Mouse (Mus musculus) 3T3-L1 (cell line): ENCODE results near the gene P2ry14.

Source experiments
- DNase-seq: peaks from one replicate; pipeline ENCODE4 v3.0.0-alpha.2; 2015; ENCODE audit warnings: low read depth, low spot score

Gene P2ry14

DNA sequence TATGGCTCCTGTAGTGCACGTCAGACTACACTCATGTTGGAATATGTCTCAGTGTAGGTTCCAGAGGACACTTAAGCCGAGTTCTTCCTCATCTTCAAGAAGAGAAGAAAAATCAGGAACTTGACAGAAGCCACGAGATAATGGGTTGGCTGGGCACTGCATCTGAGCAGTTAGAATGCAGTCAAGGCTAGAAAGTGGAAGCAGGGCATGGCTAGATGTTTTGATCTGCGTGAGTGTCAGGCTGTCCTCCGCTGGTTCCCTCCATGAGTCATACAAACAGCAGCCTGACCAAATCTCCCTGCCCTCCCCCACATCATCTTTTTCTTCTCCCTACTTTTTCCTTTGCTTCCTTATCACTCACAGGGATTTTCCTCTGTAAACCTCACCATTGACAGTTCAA, at the start of gene P2ry14:
TSS of gene P2ry14 (minus strand) at position 195 of the 400 bp plus-strand sequence.
- peak; percentile 39 for DNase-seq

DNA sequence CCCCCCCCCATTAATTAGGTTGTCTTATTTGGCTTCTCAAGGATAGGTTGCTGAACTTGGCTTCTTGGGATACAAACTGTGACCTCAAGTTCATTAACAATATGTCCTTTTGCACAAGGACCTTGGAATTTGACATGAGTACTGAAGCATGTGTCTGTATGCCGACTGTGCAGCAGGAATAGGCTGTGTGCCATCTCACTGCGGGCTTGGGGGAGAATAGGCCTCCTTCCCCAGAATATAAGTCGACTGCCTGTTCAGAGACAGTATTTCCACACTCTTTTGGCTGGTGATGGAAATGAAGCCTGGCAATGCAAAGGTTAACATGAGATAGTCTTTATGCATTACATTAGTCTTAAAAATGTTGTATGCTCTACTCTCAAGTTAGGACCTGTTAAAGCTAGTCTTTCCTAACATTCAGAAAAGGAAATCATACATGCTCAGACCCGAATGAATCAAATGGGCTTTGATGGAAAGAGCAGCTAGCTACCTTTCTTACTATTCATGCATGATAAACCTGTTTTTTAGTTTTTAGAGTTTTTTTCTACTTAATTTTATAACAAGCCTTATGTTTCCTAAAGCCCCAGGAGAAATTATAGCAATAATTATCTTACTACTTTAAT, 44.0 kb upstream of the P2ry14 start:
- no peak for DNase-seq

DNA sequence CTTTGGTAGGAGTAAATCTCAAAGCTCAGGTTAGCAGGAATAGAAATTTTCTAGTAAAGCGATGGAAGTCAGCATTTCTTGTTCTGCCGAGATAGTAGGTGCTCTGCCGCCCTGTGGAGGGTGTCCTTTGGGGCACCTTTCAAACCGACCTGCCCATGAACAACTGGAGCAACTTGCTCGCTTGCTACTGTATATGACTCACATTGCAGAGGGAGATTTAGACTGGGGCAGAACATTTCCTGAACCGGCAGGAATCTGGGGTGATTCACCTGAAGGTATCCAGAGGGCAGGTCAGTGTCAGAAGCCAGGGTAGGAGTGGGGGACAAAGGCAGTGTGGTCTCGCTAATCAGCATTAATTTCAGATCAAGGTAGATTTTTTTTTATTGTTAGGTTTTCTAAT, 41.5 kb upstream of the P2ry14 start, which contains the start of gene Gpr87:
TSS of gene Gpr87 (minus strand) at position 167 of the 400 bp plus-strand sequence.
- DNase-seq, result no peak

DNA sequence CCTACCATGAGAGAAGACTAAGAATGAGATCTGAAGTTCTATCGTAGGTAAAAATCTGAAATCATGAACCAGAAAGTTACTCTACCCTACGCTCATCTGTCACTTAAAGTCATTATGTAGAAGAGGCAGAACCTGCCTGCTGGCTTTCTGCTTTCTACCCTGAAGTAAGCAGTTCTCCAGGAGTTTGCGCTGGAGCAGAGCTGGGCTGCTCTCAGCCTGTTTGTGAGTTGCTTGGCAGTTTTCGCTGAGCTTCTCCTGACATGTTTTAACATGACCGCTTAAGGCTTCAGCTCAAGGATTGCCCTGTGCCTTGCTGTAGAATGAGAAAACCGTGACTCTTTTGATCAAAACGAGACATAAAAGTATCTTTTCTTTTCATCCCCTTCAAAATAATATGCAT, 40.7 kb upstream of the P2ry14 start:
- DNase-seq, result no peak

DNA sequence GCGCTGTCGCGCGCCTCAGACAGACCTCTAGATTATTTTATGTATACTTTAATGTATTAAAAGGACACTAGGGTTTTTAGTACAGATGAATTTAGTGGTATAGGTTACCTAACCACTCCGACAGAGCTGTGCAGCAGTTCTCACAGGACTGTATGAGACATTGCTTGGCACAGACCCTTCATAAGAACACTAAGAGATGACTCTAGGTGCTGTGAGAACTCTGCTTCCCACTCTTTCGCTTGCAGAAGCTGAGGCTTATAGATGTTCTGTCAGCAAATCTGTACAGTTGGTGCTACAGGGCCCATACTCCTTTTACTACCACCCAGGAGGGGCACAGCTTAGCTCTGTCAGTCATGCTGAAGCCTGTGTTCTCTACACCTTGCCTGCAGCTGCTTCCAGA, 38.3 kb upstream of the P2ry14 start:
- no peak for DNase-seq

DNA sequence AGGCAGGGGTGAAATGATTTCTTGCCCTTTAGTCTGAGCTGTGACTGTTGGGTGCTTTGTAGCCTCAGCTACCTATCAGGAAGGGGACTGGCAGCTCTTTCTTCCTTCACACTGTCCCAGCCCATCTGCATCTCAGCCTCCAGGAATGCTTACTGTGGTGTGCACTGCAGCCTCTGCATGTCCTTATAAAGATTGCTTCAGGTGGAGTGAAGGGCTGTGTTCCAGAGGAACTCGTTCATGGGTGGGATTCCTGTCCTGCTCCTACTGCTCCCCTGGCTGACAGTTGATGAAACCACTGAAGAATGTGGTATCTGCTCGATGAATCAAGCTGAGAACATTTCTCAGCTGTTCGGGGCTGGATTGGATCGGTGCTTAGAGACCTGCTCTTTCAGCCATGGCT, 33.9 kb upstream of the P2ry14 start:
- DNase-seq, result no peak

DNA sequence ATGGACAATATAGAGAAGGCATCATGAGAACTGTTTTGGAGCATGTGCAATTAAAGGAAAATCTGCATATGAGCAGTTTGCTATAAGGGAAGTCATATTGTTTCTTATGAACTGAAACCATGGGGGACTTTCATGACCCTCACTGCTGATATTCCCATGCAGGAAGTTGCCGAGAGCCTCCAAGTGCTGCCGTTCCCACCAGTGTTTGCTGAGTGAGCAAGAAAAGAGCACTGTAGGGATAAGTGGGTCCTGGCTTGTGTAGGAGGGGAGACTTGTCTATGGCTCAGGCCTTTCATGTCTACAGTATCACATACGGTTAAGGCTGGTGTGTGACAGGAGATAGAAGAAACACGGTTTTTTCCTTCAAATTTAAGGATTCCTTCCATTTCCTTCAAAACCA, 32.2 kb upstream of the P2ry14 start:
- no peak for DNase-seq

DNA sequence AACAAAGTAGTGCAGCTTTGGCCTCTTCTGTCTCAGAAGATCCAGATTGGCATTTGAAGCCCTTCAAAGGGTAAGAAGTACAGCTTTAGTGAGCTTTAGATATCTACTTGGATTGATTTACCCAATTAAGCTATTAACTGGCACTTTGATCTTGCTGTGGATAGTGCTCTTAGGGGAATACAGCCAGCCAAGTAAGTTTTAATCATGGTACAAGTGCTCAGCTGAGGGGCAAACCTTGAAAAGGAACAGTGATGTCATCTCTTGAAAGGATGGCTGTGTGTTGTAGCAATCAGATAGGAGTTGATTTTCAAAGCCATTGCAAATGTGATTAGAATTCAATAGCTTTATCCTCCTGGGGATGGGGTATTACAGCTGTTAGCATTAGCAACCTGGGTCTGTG, 28.7 kb upstream of the P2ry14 start:
- DNase-seq, result no peak

DNA sequence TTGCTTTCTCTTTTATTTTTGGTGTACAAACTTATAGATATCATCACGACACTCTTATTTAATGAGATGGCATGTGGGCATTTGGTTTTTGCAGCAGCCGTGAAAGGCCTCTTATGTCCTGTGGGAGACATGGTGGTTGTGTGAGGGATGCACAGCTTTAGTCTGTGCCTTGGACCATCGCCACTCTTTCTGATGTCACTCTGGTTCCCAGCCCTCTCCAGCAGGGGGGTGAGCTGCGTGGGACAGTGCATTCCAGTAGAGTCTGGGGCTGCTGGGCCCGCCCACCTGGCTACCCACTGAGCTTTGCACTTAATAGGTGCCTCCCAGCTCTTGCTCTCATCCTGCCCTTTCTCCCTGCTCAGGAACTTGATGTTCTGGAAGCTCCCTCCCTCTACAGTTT, 27.7 kb upstream of the P2ry14 start:
- DNase-seq, result peak; percentile 32

DNA sequence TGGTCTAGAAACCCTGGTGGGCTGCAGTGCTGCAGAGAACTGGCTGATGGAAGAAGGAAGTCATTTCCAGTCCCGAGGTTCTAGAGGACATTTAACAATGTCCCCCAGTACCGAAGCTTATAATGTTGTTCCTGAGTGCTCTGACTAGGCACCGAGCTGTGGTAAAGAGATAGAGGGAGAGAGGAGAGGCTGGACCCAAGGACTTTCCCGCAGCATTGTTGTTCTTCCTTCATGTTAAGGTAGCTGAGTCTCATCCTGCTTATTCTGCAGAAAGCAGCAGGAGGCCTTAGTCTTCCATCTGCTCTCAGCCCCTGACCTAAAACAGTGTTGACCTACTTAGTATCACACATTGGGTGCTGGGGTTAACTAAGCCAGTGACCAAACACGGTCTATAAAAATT, 23.5 kb upstream of the P2ry14 start:
- no peak for DNase-seq

DNA sequence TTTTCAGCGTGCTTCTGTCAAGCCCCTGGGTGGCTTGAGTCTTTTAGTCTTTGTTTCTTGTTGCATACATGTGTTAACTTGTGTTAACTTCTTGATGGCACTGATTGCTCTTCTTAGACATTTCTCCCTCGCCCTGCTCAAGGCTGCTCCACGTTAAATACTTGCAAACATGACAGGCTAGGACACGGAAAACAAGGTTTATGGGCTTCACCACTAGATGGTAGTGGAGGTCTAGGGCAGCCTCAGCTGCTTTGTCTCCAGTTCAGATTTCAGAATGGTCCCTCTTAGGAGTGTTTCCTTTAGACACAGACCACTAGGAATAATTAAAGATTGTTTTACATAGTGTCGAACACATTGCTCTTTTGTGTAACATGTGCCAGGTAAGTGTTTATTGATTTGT, 21.8 kb upstream of the P2ry14 start:
- peak; percentile 85 for DNase-seq

DNA sequence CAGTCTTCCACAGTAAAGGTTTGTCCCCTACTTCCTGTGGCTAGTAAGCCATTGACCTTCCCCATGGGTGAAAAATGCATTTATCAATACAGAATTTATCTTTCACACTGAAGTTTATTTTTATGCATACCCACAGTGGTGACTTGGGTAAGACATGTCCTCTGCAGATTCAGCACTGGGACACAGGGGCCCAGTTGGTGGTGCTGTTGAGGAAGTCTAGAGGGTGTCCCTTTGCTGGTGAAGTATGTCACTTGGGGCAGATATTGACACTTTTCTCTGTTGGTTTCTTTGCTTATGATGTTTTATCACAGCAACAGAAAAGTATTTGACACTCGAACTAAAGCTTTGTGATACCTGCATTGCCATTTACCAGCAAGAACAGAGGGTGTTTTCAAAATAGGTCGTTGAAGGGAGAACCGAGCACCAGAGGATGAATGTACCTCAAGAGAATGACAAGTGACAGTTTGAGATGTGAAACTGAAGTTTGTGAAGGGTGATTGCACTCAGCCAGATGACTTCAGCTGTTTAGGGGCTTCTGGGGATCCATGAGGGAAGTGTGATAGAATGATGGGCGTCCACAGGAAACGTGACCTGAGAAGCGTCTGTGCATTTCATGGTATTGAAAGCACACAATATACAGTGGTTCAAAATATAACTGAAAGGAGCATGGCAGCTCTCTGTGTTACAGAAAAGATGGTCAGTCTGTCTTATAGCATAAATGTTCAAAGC, 21.2 kb upstream of the P2ry14 start:
- no peak for DNase-seq

DNA sequence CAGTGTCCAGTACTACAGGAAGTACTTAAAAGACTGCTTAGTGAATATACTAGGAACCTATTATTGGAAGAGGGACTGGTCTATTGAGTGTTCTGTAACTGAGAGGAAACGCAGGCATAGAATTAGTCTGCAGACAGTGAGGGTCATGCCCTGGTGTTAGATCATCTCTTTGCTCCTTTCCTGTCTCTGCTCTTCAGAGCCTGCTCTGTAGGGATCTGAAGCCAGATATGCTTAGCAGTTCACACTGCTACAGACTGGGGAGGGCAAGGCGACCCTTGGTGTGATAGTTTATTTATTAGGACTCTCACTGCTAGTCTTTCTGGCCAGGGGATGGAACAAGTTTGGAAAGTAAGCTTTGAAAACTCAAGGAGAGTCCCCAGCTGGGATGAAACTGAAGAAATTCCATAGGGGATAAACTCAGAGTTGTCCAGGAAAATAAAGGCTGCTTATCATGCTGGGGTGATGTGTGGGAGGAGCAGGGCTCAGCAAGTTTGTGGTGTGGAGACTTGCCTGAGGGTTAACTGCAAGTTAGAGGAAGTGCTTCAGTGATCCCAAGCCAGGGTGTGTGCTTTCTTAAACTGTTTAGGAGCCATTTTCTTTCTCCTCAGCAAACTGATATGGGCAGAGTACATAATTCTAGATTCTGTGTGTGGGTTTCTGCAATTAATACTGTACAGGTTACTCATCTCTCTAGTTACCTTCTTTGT, 16.7 kb upstream of the P2ry14 start:
- DNase-seq, result peak; percentile 84

DNA sequence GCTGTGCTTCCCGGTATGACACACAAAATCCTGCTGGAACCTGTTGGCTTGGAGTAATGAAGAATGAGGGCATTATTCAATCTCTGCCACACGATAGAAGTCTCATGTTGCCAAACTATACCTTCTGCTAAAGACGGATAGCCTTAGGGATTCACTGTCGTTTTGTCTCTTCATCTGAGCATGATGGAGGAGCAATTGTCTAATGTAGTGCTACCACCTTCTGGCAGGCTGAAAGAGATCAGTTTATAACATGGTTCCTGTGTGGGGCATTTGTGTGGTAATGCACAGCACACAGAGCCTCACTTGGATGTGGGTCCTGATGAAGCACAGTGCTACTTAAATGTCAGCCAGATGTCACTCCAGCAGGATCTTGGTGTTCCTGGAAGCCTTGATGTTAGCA, 15.8 kb upstream of the P2ry14 start:
- DNase-seq, result peak; percentile 35

DNA sequence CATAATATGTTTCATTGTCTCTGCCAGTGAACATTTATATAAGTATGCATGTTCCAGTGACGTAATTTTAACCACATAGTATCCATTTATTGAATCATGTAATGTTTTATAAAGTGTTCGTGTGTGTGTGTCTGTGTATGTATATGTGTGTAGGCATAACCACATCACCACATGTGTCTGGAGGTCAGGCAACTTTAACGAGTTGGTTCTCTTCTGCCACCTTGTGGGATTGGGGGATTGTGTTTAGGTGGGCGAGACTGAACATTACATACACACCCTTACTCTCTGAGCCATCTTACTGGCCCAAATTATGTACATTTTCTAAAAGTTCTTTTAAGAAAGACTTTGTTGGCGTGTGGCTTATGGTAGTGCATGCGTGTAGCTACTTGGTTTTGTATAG, 15.1 kb upstream of the P2ry14 start:
- DNase-seq, result peak; percentile 29

DNA sequence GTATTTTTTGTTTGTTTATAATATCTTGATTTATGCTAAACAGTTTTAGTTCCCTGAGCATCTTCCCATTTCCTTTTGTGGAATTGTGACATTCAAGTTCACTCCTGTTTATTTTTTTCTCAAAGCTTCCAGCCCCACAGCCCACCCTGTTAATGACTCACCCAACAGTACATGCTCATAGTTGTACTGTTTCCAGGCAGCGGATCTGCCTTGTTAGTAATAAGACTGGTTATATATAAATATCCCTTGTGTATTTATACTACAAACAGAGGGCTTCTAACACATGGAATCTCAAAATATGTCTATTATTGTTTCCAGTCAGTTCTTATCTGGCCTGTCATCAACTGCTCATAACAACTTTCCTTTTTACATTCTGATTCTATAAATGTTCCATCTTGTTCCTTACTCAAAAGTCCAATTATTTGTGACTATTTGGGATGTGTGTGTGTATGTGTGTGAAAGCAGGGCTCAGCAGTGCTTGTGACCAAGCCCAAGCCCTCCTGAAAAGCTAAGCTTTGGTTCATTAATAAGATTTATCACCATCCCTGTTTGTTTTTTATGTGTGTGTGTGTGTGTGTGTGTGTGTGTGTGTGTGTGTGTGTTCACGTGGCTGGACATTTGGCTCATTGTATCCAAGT, 14.1 kb upstream of the P2ry14 start:
- DNase-seq, result peak; percentile 70

DNA sequence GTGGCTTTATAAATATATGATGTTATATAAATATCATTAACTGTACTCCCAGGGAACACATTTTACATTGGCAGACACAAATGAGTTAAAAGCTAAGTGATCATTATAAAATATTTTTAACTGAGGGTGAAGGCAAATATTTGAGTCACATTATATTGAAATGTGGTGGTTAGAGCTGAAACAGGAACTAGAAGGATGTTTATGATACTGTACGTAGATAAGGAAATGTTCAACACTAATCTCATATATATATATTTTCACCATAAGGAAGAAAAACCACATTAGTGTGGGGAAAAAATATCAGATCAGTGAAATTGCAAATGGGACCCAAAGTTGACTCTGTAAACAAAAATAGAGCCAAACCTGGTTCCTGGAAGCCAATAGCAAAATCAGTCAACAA, 7.0 kb upstream of the P2ry14 start:
- no peak for DNase-seq

DNA sequence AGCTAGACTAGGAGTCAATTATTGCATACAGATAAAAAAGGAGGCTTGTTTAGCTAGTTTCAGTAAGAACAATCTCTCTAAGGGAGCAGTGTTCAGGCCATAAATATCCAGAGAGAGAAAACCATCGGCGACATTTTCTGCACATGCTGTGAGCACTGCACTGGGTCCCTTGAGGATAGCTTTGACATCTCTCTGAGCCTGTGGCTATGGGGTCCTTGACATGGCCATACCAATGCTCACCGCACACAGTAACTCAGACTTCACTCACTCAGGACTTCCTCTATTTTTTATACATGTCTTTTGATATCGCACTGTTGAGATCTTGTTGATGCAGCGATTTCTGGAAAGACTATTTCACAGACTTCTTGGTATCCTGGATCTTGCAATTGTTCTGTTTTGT, 3.6 kb upstream of the P2ry14 start:
- DNase-seq, result no peak

DNA sequence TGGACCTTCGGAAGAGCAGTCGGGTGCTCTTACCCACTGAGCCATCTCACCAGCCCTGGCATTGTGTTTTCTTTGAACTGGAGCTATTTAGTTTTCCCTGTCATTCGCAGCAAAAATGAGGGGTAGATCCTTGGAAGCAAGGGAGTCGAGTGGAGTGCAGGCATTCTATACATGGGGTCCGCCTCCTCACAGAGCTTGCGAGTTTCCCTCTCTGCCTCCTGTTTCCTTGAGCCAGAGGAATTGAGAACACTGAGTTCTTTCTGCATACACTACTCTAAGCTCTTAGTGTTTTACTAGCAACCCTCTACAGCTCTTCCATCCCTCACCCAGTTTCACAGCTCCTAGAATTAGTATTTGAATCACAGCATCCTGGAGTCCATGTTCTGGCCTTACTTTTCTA, 2.0 kb upstream of the P2ry14 start:
- DNase-seq, result no peak

DNA sequence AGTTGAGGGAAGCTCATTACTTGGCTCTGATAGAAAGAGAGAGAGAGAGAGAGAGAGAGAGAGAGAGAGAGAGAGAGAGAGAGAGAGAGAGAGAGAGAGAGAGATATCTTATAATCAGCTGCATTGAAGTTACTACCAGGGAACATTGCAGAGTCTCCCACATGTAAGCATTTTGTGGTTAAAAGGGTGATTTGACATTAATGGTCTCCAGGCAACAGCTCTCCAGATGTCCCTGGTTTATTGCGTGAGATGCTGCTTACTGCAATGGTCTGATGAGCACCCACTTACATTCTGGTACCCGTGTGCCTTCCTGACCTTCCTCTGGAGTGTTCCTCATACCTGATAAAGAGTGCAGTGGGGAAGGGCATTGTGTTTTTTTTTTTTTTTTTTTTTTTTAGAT, 1.5 kb upstream of the P2ry14 start:
- peak; percentile 31 for DNase-seq

DNA sequence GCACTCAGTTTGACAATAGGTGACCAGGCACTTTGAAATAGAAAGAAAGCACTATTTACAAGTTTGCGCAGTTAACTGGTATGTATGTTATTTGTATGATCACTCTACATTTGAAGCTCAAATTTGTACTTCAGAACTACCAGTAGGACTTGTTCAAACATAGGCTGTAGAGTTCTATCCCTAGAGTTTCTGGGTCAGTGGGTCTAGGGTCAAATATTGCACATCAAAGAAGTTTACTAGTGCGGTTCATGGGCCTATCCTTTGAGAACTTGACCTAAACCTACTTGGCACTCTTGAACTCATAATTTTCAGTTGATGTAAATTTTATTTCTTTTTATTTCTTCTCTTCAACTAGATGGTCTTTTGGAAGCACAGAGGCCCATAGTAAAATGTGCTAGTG, 2.8 kb downstream of the P2ry14 start:
- no peak for DNase-seq

DNA sequence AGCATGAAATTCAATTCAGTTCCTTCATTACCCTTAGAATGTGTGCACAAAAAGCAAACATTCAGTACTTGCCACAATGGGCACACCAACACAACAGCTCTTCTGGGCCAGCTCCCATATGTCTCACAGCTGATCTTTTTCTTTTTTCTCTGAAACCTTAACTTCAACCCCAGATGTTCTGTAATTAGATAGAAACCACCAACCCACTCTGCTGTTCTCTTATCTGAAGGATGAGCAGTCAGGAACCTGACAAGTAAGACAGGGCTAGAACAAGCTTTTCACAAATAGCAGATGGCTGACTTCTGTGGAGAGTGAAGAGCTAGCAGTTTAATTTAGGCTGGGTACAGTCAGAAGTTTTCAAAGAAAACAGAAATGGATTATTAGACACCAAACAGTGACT, 3.8 kb downstream of the P2ry14 start:
- DNase-seq, result no peak
